Mouse (Mus musculus) embryonic facial prominence, embryonic 13.5 days (tissue): ENCODE measurements around the gene Map3k12. TPM values are rescaled to one million over a fixed set of nuclear protein-coding genes. Genes with fewer than 3 reads are reported as not detected.
A peak's percentile ranks its signal among the peaks of the same experiment; 100 is the strongest.

Source experiments
- ATAC-seq: fragments of 200-750 bp; cut with Nextera tagmentation; 2 replicates; pipeline ENCODE4 v1.8.0; 2017; ENCODE audit warnings: low read depth; ENCODE audit not compliant: insufficient number of reproducible peaks, insufficient read depth, low FRiP score, low TSS enrichment
- H3K27ac ChIP-seq: fragments of 300-500 bp; sonication (generic); 2 replicates; pipeline ENCODE4 v1.5.1; 2015; ENCODE audit warnings: moderate library complexity, mild to moderate bottlenecking, inconsistent platforms
- H3K27me3 ChIP-seq: fragments of 300-500 bp; sonication (generic); 2 replicates; pipeline ENCODE4 v1.6.1; 2015; ENCODE audit warnings: mild to moderate bottlenecking, inconsistent platforms
- H3K36me3 ChIP-seq: fragments of 300-500 bp; sonication (generic); 2 replicates; pipeline ENCODE4 v1.6.1; 2015; ENCODE audit warnings: mild to moderate bottlenecking, inconsistent platforms
- H3K4me1 ChIP-seq: fragments of 300-500 bp; sonication (generic); 2 replicates; pipeline ENCODE4 v1.6.1; 2015; ENCODE audit warnings: inconsistent platforms
- H3K4me2 ChIP-seq: fragments of 300-500 bp; sonication (generic); 2 replicates; pipeline ENCODE4 v1.6.1; 2015; ENCODE audit warnings: moderate library complexity, mild to moderate bottlenecking, inconsistent platforms
- H3K4me3 ChIP-seq: fragments of 300-500 bp; sonication (generic); 2 replicates; pipeline ENCODE4 v1.5.1; 2015; ENCODE audit warnings: mild to moderate bottlenecking, inconsistent platforms
- H3K9ac ChIP-seq: fragments of 300-500 bp; sonication (generic); 2 replicates; pipeline ENCODE4 v1.6.1; 2015; ENCODE audit warnings: mild to moderate bottlenecking, inconsistent platforms
- H3K9me3 ChIP-seq: fragments of 300-500 bp; sonication (generic); 2 replicates; pipeline ENCODE4 v1.6.1; 2016; ENCODE audit warnings: inconsistent platforms
- WGBS: fragments of 180-500 bp; shearing (Covaris S2); methylation state at CpG from one replicate; pipeline ENCODE4 v1.1.7; 2015; ENCODE audit warnings: mixed read lengths; 5-methylcytosine and 5-hydroxymethylcytosine counted together
- polyA plus RNA-seq: library from polyadenylated mRNA; unstranded; fragments of >200 nt; fragmentation: Nextera tagmentation; extraction: Ambion mirVana; gene quantifications from 2 replicates; pipeline ENCODE4 v1.2.1, GENCODE M21; 2015

The Map3k12 gene
- polyA plus RNA-seq, 1 experiment from 2014 or later, result 25.2 TPM

- H3K27ac ChIP-seq, result no peak overlapping the region
- ATAC-seq, result no peak
- H3K9me3 ChIP-seq, result no peaks in the 10 kb centered on the region
- no peak overlapping the region for H3K4me3 ChIP-seq
- H3K9ac ChIP-seq, result no peak overlapping the region
- H3K36me3 ChIP-seq, result peaks cover 88% of the 10 kb centered on the region
- WGBS, result 92% methylated on average over 3 of the region's 3 CpGs
- H3K4me1 ChIP-seq, result no peaks in the 10 kb centered on the region
- no peak overlapping the region for H3K4me2 ChIP-seq
- no peaks in the 10 kb centered on the region for H3K27me3 ChIP-seq
Observed at GRCm38 (mm10) chr15:102532106-102532900, 15.4 kb upstream of the Map3k12 start.

GRCm38 (mm10) chr15:102531586-102531985, 14.7 kb upstream of the Map3k12 start:
- peaks cover 82% of the 10 kb centered on the region for H3K36me3 ChIP-seq
- ATAC-seq, result no peak
- 86% methylated on average over 4 of the region's 4 CpGs for WGBS

GRCm38 (mm10) chr15:102530566-102530965, 13.7 kb upstream of the Map3k12 start:
- Histone ChIP-seq H3K9me3 (no peaks in the 10 kb centered on the region), H3K27ac (no peak overlapping the region), H3K4me1 (no peaks in the 10 kb centered on the region), H3K4me2 (no peak overlapping the region), H3K36me3 (peaks cover 76% of the 10 kb centered on the region), H3K4me3 (no peak overlapping the region), H3K27me3 (no peaks in the 10 kb centered on the region), H3K9ac (no peak overlapping the region)
- 82% methylated on average over 4 of the region's 4 CpGs for WGBS
- ATAC-seq, result no peak

More at GRCm38 (mm10) chr15:102531586-102531985, 14.7 kb upstream of the Map3k12 start:
- Histone ChIP-seq H3K9me3 (no peaks in the 10 kb centered on the region), H3K4me3 (no peak overlapping the region), H3K4me2 (no peak overlapping the region), H3K27ac (no peak overlapping the region), H3K4me1 (no peaks in the 10 kb centered on the region), H3K27me3 (no peaks in the 10 kb centered on the region), H3K9ac (no peak overlapping the region)

- 92% methylated on average over 1 of the region's 1 CpGs for WGBS
- Histone ChIP-seq H3K4me1 (no peaks in the 10 kb centered on the region), H3K27ac (no peak overlapping the region), H3K36me3 (peaks cover 75% of the 10 kb centered on the region), H3K4me3 (no peak overlapping the region), H3K27me3 (no peaks in the 10 kb centered on the region), H3K9ac (no peak overlapping the region), H3K4me2 (no peak overlapping the region), H3K9me3 (no peaks in the 10 kb centered on the region)
- no peak for ATAC-seq
Observed at GRCm38 (mm10) chr15:102528396-102528795, 11.5 kb upstream of the Map3k12 start.

- H3K27me3 ChIP-seq, result no peaks in the 10 kb centered on the region
- no peaks in the 10 kb centered on the region for H3K9me3 ChIP-seq
- peaks cover 73% of the 10 kb centered on the region for H3K36me3 ChIP-seq
- no peak overlapping the region for H3K27ac ChIP-seq
- WGBS, result 71% methylated on average over 3 of the region's 3 CpGs
- H3K4me3 ChIP-seq, result no peak overlapping the region
- no peak overlapping the region for H3K9ac ChIP-seq
- no peaks in the 10 kb centered on the region for H3K4me1 ChIP-seq
- no peak overlapping the region for H3K4me2 ChIP-seq
- ATAC-seq, result no peak
Observed at GRCm38 (mm10) chr15:102527936-102528335, 11.1 kb upstream of the Map3k12 start.

GRCm38 (mm10) chr15:102526111-102527002, 9.5 kb upstream of the Map3k12 start:
- H3K9me3 ChIP-seq, result no peaks in the 10 kb centered on the region
- no peak for ATAC-seq
- 86% methylated on average over 6 of the region's 6 CpGs for WGBS
- H3K4me2 ChIP-seq, result no peak overlapping the region
- no peak overlapping the region for H3K4me3 ChIP-seq
- no peak overlapping the region for H3K27ac ChIP-seq
- H3K27me3 ChIP-seq, result no peaks in the 10 kb centered on the region
- no peak overlapping the region for H3K9ac ChIP-seq
- no peaks in the 10 kb centered on the region for H3K4me1 ChIP-seq
- H3K36me3 ChIP-seq, result peaks cover 73% of the 10 kb centered on the region

- Histone ChIP-seq H3K4me2 (no peak within 1 kb of the TSS), H3K4me1 (no peaks in the 10 kb centered on the region), H3K4me3 (no peak within 1 kb of the TSS), H3K36me3 (peaks cover 72% of the 10 kb centered on the region), H3K27ac (peak within 1 kb of the TSS; percentile 8; the same call in 1 of the 2 replicates), H3K27me3 (no peaks in the 10 kb centered on the region), H3K9ac (peak within 1 kb of the TSS; percentile 36; the same call in 1 of the 2 replicates), H3K9me3 (no peaks in the 10 kb centered on the region)
- 8% methylated on average over 3 of the region's 3 CpGs for WGBS
- no peak for ATAC-seq
Observed at GRCm38 (mm10) chr15:102524892-102525485, 8.1 kb upstream of the Map3k12 start, which contains the start of gene Npff. TSS of gene Npff (minus strand) at chr15:102524942.

GRCm38 (mm10) chr15:102521480-102521879, 4.6 kb upstream of the Map3k12 start:
- H3K27me3 ChIP-seq, result no peaks in the 10 kb centered on the region
- peaks cover 9% of the 10 kb centered on the region for H3K4me1 ChIP-seq
- WGBS, result 89% methylated on average over 4 of the region's 4 CpGs
- no peak for ATAC-seq
- no peak overlapping the region for H3K9ac ChIP-seq
- peaks cover 45% of the 10 kb centered on the region for H3K36me3 ChIP-seq
- H3K4me3 ChIP-seq, result no peak overlapping the region
- no peaks in the 10 kb centered on the region for H3K9me3 ChIP-seq
- H3K27ac ChIP-seq, result no peak overlapping the region
- no peak overlapping the region for H3K4me2 ChIP-seq

- no peak for ATAC-seq
- 0 out of 2 replicates have a peak overlapping the region, but pooled peaks have one; percentile 7 for H3K9ac ChIP-seq
Observed at GRCm38 (mm10) chr15:102520416-102520815, 3.6 kb upstream of the Map3k12 start.

GRCm38 (mm10) chr15:102519211-102520141, 2.6 kb upstream of the Map3k12 start:
- peak overlapping the region; percentile 70 for H3K4me3 ChIP-seq
- peak overlapping the region; percentile 88 for H3K4me2 ChIP-seq
- no peaks in the 10 kb centered on the region for H3K9me3 ChIP-seq
- peak overlapping the region; percentile 89 for H3K9ac ChIP-seq
- H3K4me1 ChIP-seq, result peaks cover 26% of the 10 kb centered on the region
- H3K27me3 ChIP-seq, result no peaks in the 10 kb centered on the region
- H3K27ac ChIP-seq, result peak overlapping the region; percentile 100
- ATAC-seq, result no peak
- 64% methylated on average over 17 of the region's 17 CpGs for WGBS
- H3K36me3 ChIP-seq, result peaks cover 41% of the 10 kb centered on the region

More at GRCm38 (mm10) chr15:102520416-102520815, 3.6 kb upstream of the Map3k12 start:
- no peak overlapping the region for H3K4me2 ChIP-seq
- H3K27ac ChIP-seq, result no peak overlapping the region
- no peaks in the 10 kb centered on the region for H3K9me3 ChIP-seq
- H3K27me3 ChIP-seq, result no peaks in the 10 kb centered on the region
- 77% methylated on average over 4 of the region's 4 CpGs for WGBS
- H3K36me3 ChIP-seq, result peaks cover 43% of the 10 kb centered on the region
- peaks cover 19% of the 10 kb centered on the region for H3K4me1 ChIP-seq
- H3K4me3 ChIP-seq, result no peak overlapping the region
